Mouse (Mus musculus) ES-E14 (cell line): ENCODE data around the gene Slc6a18. TPM values are rescaled to one million over a fixed set of nuclear protein-coding genes. Genes with fewer than 3 reads are reported as not detected.

ENCODE experiments used
- DNase-seq: peaks from one replicate; pipeline ENCODE4 v3.0.0-alpha.2; 2013; ENCODE audit warnings: low read depth, low spot score
- H3K27ac ChIP-seq: 2 replicates; pipeline ENCODE4 v1.5.1; 2012; ENCODE audit warnings: low read depth, mild to moderate bottlenecking, low read length, moderate library complexity, mixed read lengths; ENCODE audit not compliant: poor library complexity, insufficient read depth, severe bottlenecking
- H3K36me3 ChIP-seq: 2 replicates; pipeline ENCODE4 v1.6.1; 2012; ENCODE audit warnings: mild to moderate bottlenecking, low read length, moderate library complexity, mixed read lengths; ENCODE audit not compliant: control insufficient read depth, poor library complexity, insufficient read depth, severe bottlenecking
- H3K4me1 ChIP-seq, 2 experiments: fragments of 150-350 bp in 1 of 2; sonication (generic) in 1 of 2; 2 replicates each; pipeline ENCODE4 v1.6.1; 2012; ENCODE audit warnings: low read length in 2 of 2, mild to moderate bottlenecking in 1 of 2, mixed read lengths in 1 of 2; ENCODE audit not compliant: control insufficient read depth in 2 of 2, insufficient read depth in 2 of 2, poor library complexity in 1 of 2
- H3K4me3 ChIP-seq, 2 experiments: fragments of 150-350 bp in 1 of 2; sonication (generic) in 1 of 2; 2 replicates each; pipeline ENCODE4 v1.5.1; 2012; ENCODE audit warnings: low read length in 2 of 2, low read depth in 1 of 2, mild to moderate bottlenecking in 1 of 2, mixed read lengths in 1 of 2; ENCODE audit not compliant: insufficient read depth in 1 of 2, poor library complexity in 1 of 2, severe bottlenecking in 1 of 2
- H3K9ac ChIP-seq: 2 replicates; pipeline ENCODE4 v1.6.1; 2012; ENCODE audit warnings: low read depth, mild to moderate bottlenecking, low read length, mixed read lengths; ENCODE audit not compliant: poor library complexity, insufficient read depth, severe bottlenecking
- H3K9me3 ChIP-seq: fragments of 150-350 bp; sonication (generic); 2 replicates; pipeline ENCODE4 v1.6.1; 2012; ENCODE audit warnings: low read depth, mild to moderate bottlenecking, low read length; ENCODE audit not compliant: control insufficient read depth, insufficient read depth
- CHD2 ChIP-seq: IDR thresholded peaks from 2 replicates; pipeline ENCODE4 v1.6.1; 2014; ENCODE audit warnings: mild to moderate bottlenecking, low read depth, low read length, inconsistent platforms
- HCFC1 ChIP-seq: IDR thresholded peaks from 2 replicates; pipeline ENCODE4 v1.6.1; 2012; ENCODE audit warnings: low read length, inconsistent platforms, borderline replicate concordance; ENCODE audit not compliant: insufficient read depth
- MAFK ChIP-seq: IDR thresholded peaks from 2 replicates; pipeline ENCODE4 v1.6.1; 2014; ENCODE audit warnings: mild to moderate bottlenecking, low read depth, low read length, inconsistent platforms; ENCODE audit not compliant: insufficient read depth
- ZC3H11A ChIP-seq: IDR thresholded peaks from 2 replicates; pipeline ENCODE4 v1.6.1; 2012; ENCODE audit warnings: low read depth, mild to moderate bottlenecking, inconsistent platforms, low read length, borderline replicate concordance
- ZNF384 ChIP-seq: IDR thresholded peaks from 2 replicates; pipeline ENCODE4 v1.6.1; 2012; ENCODE audit warnings: low read depth, low read length, inconsistent platforms
- in situ Hi-C, 2 experiments: fragments of 600-800 bp; cut with MboI; formaldehyde crosslinking; loops; one replicate each; pipeline ENCODE4 v1.15.1; 2025; ENCODE audit warnings: low sequenced_read_pairs in 2 of 2, inconsistent platforms in 1 of 2; ENCODE audit not compliant: unreplicated experiment in 2 of 2
- total RNA-seq: library from RNA; depleted of rRNA; stranded (reverse); fragments of 300-350 nt; gene quantifications from 2 replicates; pipeline ENCODE4 v1.2.3, GENCODE M21; 2012

Slc6a18 gene
- total RNA-seq, 1 experiment = not detected

DNA sequence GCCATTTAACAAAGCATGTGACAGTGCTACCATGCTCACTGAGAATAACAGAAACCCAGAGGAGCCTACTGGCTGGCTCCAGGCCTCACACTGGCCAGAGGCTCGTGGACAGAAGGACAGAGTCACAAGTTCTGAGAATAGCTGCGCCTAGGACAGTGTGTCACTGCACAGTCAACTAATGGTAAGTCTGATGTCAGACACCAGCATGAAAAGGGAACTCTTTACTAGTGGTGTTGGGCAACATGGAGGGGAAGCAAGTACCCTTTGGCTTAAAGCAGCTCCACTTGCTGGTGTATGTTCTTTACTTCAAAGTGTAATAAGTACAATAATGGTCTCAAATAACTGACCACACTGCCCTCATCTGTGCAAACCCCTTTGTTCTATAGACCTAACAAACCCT, 15.5 kb upstream of the Slc6a18 start:
- no peak overlapping the region for H3K9ac ChIP-seq
- H3K4me3 ChIP-seq = no peak overlapping the region
- no peak overlapping the region for H3K27ac ChIP-seq
- H3K36me3 ChIP-seq = no peaks in the 10 kb centered on the region
- in situ Hi-C loops = loop anchor here in 1 of 2 experiments (10.0 kb wide), 1 partner anchor 179 kb away; no protein-coding TSS in a partner anchor
- TF ChIP-seq CHD2 = no peak
- TF ChIP-seq ZNF384 = no peak
- TF ChIP-seq ZC3H11A = no peak
- TF ChIP-seq HCFC1 = no peak
- no peak for TF ChIP-seq MAFK
- H3K9me3 ChIP-seq = no peaks in the 10 kb centered on the region
- peaks cover 0 to 2% of the 10 kb centered on the region in 2 experiments; a peak in 1 of 4 replicates for H3K4me1 ChIP-seq
- no peak for DNase-seq

DNA sequence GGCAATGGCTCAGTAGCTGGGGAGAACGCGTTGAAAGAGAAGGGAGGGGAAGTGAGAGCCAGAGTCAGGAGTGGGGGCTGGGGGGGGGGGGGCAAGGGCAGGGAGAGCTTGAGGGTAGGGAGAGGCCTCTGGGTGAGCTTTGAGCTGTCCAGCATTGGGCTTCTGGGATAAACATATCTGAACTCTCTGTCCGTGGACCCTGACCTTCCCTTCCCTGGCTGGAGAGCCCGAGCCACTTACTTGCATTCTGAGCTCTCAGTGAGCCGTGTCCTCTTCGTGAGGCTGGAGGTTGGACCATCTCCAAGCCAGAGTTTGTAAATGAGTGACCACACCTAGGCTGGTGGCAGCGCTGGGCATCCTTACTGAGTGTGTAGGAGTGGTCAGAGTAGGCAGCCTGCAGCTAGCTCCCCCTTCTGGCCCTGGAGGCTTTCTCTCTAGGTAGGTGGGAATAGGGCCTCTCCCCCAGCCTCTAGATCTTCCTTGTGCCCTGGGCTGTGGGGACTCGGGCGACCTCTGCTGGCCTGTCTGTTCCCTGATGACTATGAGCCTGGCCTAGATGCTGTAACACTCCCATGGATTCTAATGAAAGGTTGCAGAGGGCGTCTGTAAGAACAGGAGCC, 14.5 kb upstream of the Slc6a18 start:
- Histone ChIP-seq H3K9me3 (no peaks in the 10 kb centered on the region), H3K9ac (no peak overlapping the region), H3K27ac (no peak overlapping the region), H3K4me3 (no peak overlapping the region), H3K4me1 (peaks cover 0 to 2% of the 10 kb centered on the region in 2 experiments; a peak in 1 of 4 replicates), H3K36me3 (no peaks in the 10 kb centered on the region)
- DNase-seq = peak; percentile 64
- in situ Hi-C loops = loop anchor here in 1 of 2 experiments (10.0 kb wide), 1 partner anchor 178 kb away; no protein-coding TSS in a partner anchor
- no peak for TF ChIP-seq MAFK
- TF ChIP-seq CHD2 = no peak
- no peak for TF ChIP-seq HCFC1
- no peak for TF ChIP-seq ZNF384
- TF ChIP-seq ZC3H11A = peak; percentile 61

- Histone ChIP-seq H3K9me3 (no peaks in the 10 kb centered on the region), H3K9ac (no peak overlapping the region), H3K27ac (no peak overlapping the region), H3K4me1 (peaks cover 0 to 2% of the 10 kb centered on the region in 2 experiments; a peak in 1 of 4 replicates), H3K36me3 (no peaks in the 10 kb centered on the region), H3K4me3 (no peak overlapping the region)
- no peak for TF ChIP-seq ZNF384
- no peak for DNase-seq
- in situ Hi-C loops = no loop called here
These were observed 11.1 kb upstream of the Slc6a18 start for GRCm38 (mm10) chr13:73688934-73689333.

DNA sequence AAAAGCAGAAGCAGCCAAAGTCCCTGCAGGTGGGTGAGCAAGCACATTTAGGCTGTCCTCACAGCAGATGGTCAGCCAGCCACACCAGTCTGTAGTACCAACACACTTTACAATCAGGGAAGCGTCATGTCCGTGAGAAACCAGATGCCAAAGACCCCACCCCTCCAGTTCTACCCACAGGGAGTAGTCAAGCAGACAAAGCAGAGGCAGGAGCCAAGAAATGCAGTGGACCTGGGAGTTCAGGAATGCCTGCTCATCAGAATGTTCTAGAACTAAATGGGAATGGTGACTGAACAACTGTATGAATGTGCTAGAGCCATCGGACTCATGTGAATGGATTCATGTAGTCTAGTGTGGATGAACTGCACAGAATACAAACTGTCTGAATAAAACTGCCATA, 9.8 kb upstream of the Slc6a18 start:
- Histone ChIP-seq H3K36me3 (no peaks in the 10 kb centered on the region), H3K4me1 (peaks cover 0 to 2% of the 10 kb centered on the region in 2 experiments; a peak in 1 of 4 replicates), H3K27ac (no peak overlapping the region), H3K4me3 (no peak overlapping the region), H3K9me3 (no peaks in the 10 kb centered on the region), H3K9ac (no peak overlapping the region)
- TF ChIP-seq MAFK (no peak), CHD2 (no peak), ZC3H11A (no peak), HCFC1 (no peak), ZNF384 (no peak)
- in situ Hi-C loops = no loop called here
- DNase-seq = no peak

GRCm38 (mm10) chr13:73685502-73685901, 7.7 kb upstream of the Slc6a18 start:
- H3K9ac ChIP-seq = no peak overlapping the region
- TF ChIP-seq MAFK (no peak), ZNF384 (no peak), ZC3H11A (no peak), HCFC1 (no peak), CHD2 (no peak)

More at GRCm38 (mm10) chr13:73685502-73685901, 7.7 kb upstream of the Slc6a18 start:
- Histone ChIP-seq H3K9me3 (no peaks in the 10 kb centered on the region), H3K36me3 (no peaks in the 10 kb centered on the region), H3K27ac (no peak overlapping the region), H3K4me3 (no peak overlapping the region), H3K4me1 (no peaks in the 10 kb centered on the region)
- DNase-seq = no peak
- in situ Hi-C loops = no loop called here
